ENCODE assay signal across 25 mouse cellular contexts in the genomic region with DNA sequence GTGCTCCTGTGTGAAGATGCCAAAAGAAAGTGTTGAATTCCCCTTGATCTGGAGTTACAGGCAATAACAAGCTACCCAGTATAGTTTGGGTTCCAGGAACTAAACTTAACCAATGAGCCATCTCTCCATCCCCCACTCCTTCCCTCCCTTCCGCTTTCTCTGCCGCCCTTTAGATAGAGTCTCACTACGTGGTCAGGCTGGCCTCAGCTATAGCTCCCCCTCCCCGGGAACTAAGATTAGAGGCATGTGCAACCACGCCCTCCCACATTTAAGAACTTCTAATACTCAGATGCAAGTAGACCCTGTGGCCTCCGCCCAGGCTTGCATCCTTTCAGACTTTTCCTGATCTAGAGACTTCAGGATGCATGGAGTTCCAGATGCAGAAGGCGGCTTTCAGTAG. TPM values are rescaled to one million over a fixed set of nuclear protein-coding genes. Genes with fewer than 3 reads are reported as not detected.
DNase-seq lines count a peak whose midpoint lies in the region; ATAC-seq lines count a peak whose summit lies in the region.
"Had no signal": no experiment of that assay in that cellular context is flagged by ENCODE, and none has a peak within 500 bp of the region (broad histone marks: within the 10 kb centered on the region; RNA-seq: fewer than 3 reads in every experiment).

No protein-coding gene starts in this region.

- H3K27ac ChIP-seq in heart, embryonic 16.5 days (ENCODE audit: low read length), result no peak overlapping the region
- no peak overlapping the region for H3K27ac ChIP-seq in liver, embryonic 12.5 days
- H3K27ac ChIP-seq: forebrain, embryonic 10.5 days; forebrain, embryonic 13.5 days; heart, adult 2 months; heart, embryonic 10.5 days; heart, embryonic 13.5 days; hindbrain, embryonic 10.5 days; hindbrain, embryonic 13.5 days had no signal

- 38% methylated on average over 7 of the region's 7 CpGs for WGBS in heart, embryonic 16.5 days
- 22% methylated on average over 7 of the region's 7 CpGs for WGBS in liver, embryonic 12.5 days (ENCODE audit: insufficient replicate concordance)

- no peaks in the 10 kb centered on the region for H3K4me1 ChIP-seq in heart, embryonic 16.5 days (ENCODE audit: control insufficient read depth, insufficient read depth, low read length)
- peaks cover 17% of the 10 kb centered on the region for H3K4me1 ChIP-seq in liver, embryonic 12.5 days
- H3K4me1 ChIP-seq: forebrain, embryonic 13.5 days; hindbrain, embryonic 10.5 days; hindbrain, embryonic 13.5 days had no signal

- 0 out of 2 replicates have a peak, but pooled peaks have one; percentile 8 for ATAC-seq in heart, embryonic 16.5 days (replicated peaks; ENCODE audit: extremely low read depth, insufficient read depth, low FRiP score)
- peak; percentile 72 for ATAC-seq in liver, embryonic 12.5 days
- ATAC-seq in megakaryocyte progenitor cell, adult 5-6 weeks (replicated peaks; ENCODE audit: poor library complexity), result peak; percentile 33
- ATAC-seq: activated CD4-positive, CD25-positive, alpha-beta regulatory T cell, adult 4 months; forebrain, embryonic 13.5 days; forebrain, embryonic 16.5 days; hindbrain, embryonic 16.5 days had no signal

- no peaks in the 10 kb centered on the region for H3K27me3 ChIP-seq in heart, embryonic 16.5 days (ENCODE audit: control insufficient read depth, insufficient read depth, low read length)
- no peaks in the 10 kb centered on the region for H3K27me3 ChIP-seq in liver, embryonic 12.5 days (replicated peaks)
- H3K27me3 ChIP-seq: forebrain, embryonic 13.5 days; heart, embryonic 13.5 days; hindbrain, embryonic 13.5 days had no signal

- no peaks in the 10 kb centered on the region for H3K36me3 ChIP-seq in heart, embryonic 16.5 days (ENCODE audit: control insufficient read depth, insufficient read depth)
- H3K36me3 ChIP-seq in liver, embryonic 12.5 days, result no peaks in the 10 kb centered on the region
- H3K36me3 ChIP-seq: forebrain, embryonic 10.5 days; heart, embryonic 10.5 days; heart, embryonic 13.5 days; hindbrain, embryonic 10.5 days; hindbrain, embryonic 13.5 days had no signal

- H3K9me3 ChIP-seq in heart, embryonic 16.5 days (replicated peaks; ENCODE audit: control insufficient read depth, low read length), result no peaks in the 10 kb centered on the region
- no peaks in the 10 kb centered on the region for H3K9me3 ChIP-seq in liver, embryonic 12.5 days (replicated peaks)
- H3K9me3 ChIP-seq: forebrain, embryonic 10.5 days; forebrain, embryonic 13.5 days; heart, embryonic 10.5 days; heart, embryonic 13.5 days; hindbrain, embryonic 10.5 days; hindbrain, embryonic 13.5 days had no signal

- no peak overlapping the region for H3K9ac ChIP-seq in heart, embryonic 16.5 days (ENCODE audit: low read length)
- no peak overlapping the region for H3K9ac ChIP-seq in liver, embryonic 12.5 days
- H3K9ac ChIP-seq: forebrain, embryonic 13.5 days; heart, embryonic 13.5 days; hindbrain, embryonic 13.5 days had no signal

- no peak overlapping the region for H3K4me3 ChIP-seq in heart, embryonic 16.5 days (ENCODE audit: low read length)
- H3K4me3 ChIP-seq in liver, embryonic 12.5 days, result no peak overlapping the region
- H3K4me3 ChIP-seq: forebrain, embryonic 10.5 days; forebrain, embryonic 13.5 days; heart, adult 2 months; heart, embryonic 10.5 days; heart, embryonic 13.5 days; hindbrain, embryonic 10.5 days; hindbrain, embryonic 13.5 days had no signal

- H3K4me2 ChIP-seq in heart, embryonic 16.5 days (ENCODE audit: low read depth, low read length), result no peak overlapping the region
- no peak overlapping the region for H3K4me2 ChIP-seq in liver, embryonic 12.5 days
- H3K4me2 ChIP-seq: forebrain, embryonic 13.5 days; heart, embryonic 13.5 days; hindbrain, embryonic 13.5 days had no signal

- intact Hi-C loops in heart, postnatal 25 days (cut with DNase I), result no loop called here

- no peak for DNase-seq in heart, postnatal 25 days (ENCODE audit: low spot score)
- DNase-seq in right cerebral cortex, postnatal 25 days, result no peak
- no peak for DNase-seq in yolk sac, embryonic 10.5 days (ENCODE audit: low spot score)
- DNase-seq: adrenal gland, adult 8-10 months; adrenal gland, postnatal 25 days; cerebellum, adult 11-12 months; cerebellum, adult 8-10 months; cerebellum, postnatal 10 days; cerebellum, postnatal 36 days; gastrocnemius, postnatal 10 days; gastrocnemius, postnatal 36 days; heart, adult 2 months; heart, postnatal 36 days had no signal

RNA-seq across cellular contexts. Expression of gene Rps15a, which starts 18.4 kb away (rescaled TPM):
- 365 and 393 TPM in 2 replicates for polyA plus RNA-seq in heart, embryonic 16.5 days (2015; fragmentation: Nextera tagmentation; extraction: Ambion mirVana)
- 100 to 1,000 TPM; 523 to 525 TPM for total RNA-seq in heart, postnatal 25 days (2021)
- 565 and 598 TPM in 2 replicates for polyA plus RNA-seq in liver, embryonic 12.5 days (2016; fragmentation: Nextera tagmentation; extraction: Ambion mirVana)
- 2,608 and 2,622 TPM in 2 replicates for total RNA-seq in megakaryocyte progenitor cell, adult 5-6 weeks (2015)
- total RNA-seq in megakaryocyte progenitor cell, adult 5-6 weeks (2017), result 871 and 1,175 TPM in 2 replicates

RNA-seq across cellular contexts. Expression of gene Arl6ip1, which starts 31.8 kb away (rescaled TPM):
- 270 and 274 TPM in 2 replicates for polyA plus RNA-seq in heart, embryonic 16.5 days (2015; fragmentation: Nextera tagmentation; extraction: Ambion mirVana)
- 10 to 100 TPM; 28.8 to 29.1 TPM for total RNA-seq in heart, postnatal 25 days (2021)
- polyA plus RNA-seq in liver, embryonic 12.5 days (2016; fragmentation: Nextera tagmentation; extraction: Ambion mirVana), result 254 and 292 TPM in 2 replicates
- 231 and 246 TPM in 2 replicates for total RNA-seq in megakaryocyte progenitor cell, adult 5-6 weeks (2015)
- 214 and 220 TPM in 2 replicates for total RNA-seq in megakaryocyte progenitor cell, adult 5-6 weeks (2017)

Comparison
In these comparisons a context has a peak if more than half of its experiments do, and no peak if none do; other contexts are left out.
1. ATAC-seq: peak in every context shown above with its lines; median percentile 72 in liver, embryonic 12.5 days; 33 in megakaryocyte progenitor cell, adult 5-6 weeks; 8 in heart, embryonic 16.5 days.
2. RNA of gene Arl6ip1, which starts 31.8 kb away (total RNA-seq): 214 to 246 TPM in megakaryocyte progenitor cell, adult 5-6 weeks; 28.8 to 29.1 TPM in heart, postnatal 25 days; every median in the first group is over 4 times any median in the second.